Mouse (Mus musculus): ENCODE measurements around the gene Sspn.

Sspn gene

DNA sequence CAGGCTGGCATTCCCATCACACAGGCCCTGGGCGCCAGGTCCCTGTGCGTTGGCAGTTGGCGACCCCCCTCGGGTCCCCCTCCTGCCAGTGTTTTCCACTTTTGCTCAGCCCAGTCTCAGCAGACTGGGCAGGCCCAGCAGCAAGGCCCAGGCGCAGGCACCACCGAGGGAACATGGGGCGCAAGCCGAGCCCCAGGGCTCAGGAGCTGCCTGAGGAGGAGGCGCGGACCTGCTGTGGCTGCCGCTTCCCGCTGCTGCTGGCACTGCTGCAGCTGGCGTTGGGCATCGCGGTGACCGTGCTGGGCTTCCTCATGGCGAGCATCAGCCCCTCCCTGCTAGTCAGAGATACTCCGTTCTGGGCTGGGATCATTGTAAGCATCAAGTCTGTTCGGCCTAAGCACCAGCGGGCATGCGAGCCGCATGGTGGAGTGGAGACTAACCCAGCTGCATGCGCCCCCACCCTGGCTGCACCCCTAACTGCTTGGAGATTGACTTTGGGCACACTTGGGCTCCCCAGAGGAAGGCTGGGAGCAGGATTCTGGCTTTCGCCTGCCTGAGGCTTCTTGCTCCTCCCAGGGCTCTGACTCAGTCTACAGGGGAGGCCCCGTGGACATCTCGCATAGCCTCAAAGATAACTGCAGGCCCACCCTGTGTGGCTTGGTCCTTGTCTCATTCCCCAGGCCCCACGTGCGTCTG, 2.7 kb downstream of the Sspn start:
- DNase-seq (ENCODE audit: low spot score in 2 of 2), result peak; percentile 68 to 75

DNA sequence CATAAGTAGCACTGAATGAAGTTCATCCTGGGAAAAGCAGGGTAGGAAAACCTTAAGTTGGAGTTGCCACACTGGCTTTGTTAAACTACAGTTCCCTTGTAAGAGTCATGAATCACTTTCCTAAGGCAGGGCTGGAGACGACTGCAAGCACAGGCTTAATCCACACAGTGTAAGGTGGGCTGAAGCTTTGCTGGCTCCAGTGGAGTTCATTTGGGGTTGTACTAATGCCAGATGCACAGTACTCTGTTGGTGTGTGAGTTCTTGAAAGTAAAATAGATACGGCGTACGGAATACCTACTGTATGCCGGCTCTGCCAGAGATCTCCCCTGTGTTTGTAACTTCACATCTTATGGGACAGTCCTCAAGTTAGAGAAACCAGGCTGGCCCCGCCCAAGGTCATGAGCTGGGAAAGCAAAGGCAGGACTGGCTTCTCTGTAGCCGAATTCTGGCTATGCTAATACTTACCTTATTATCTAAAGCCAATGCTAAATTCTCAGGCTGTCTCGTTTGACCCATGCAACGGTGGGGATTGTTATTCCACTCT, 3.3 kb downstream of the Sspn start:
- DNase-seq (ENCODE audit: low spot score in 2 of 2), result no peak

DNA sequence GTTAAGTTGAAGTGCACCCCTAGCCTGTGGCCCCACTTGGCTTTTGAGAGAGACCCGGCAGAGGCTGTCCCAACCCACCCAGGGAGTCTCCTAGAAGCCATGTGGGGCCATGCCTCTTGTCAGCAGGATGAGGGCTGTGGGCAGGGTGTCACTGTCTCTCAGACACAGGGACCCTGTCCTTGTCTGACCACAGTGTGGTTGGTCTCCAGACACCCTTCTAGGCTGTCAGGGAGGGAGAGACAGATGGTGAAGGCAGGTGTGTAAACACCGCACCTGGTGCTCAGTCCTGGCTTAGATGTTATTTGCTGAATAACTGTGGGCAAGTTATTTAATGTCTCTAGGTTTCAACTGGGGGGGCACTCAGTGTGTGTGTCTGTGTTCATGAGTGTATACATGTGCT, 4.5 kb downstream of the Sspn start:
- no peak for DNase-seq (ENCODE audit: low spot score in 2 of 2)

DNA sequence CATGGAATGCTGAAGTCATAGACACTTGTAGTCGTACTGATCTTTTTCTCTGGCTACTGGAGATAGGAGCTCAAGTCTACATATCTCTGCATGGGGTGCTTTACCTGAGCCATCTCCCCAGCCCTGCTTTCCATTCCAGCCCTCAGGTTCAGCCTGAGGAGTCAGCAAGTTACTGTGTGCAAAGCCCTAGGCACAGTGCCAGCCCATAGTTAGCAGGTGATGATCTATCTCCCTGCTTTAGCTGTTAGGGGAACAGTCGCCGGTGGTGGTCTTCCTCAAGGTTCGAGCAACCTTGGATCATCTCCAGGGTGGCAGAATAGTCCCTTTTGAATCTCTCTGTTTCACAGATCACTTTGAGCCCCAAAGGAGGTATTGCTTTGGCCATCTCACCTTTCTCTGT, 5.1 kb downstream of the Sspn start:
- no peak for DNase-seq (ENCODE audit: low spot score in 2 of 2)

DNA sequence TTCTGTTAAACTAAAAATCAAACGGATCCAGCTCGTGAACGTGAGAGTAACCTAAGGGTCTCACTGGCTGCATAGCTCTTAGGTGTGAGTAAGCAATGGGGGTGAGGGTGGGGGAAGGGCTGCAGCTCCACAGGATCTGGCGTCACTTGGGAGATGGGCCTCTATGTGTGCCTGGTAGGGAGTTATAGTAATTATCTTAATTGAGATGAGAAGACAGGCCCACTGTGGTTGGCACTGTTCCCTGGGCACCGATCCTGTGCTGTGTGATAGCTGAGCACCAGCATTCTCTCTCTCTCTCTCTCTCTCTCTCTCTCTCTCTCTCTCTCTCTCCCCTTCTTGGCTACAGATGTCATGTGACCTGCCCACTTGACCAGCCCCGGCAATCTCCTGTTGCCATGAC, 9.4 kb downstream of the Sspn start:
- DNase-seq (ENCODE audit: low spot score in 2 of 2), result no peak

DNA sequence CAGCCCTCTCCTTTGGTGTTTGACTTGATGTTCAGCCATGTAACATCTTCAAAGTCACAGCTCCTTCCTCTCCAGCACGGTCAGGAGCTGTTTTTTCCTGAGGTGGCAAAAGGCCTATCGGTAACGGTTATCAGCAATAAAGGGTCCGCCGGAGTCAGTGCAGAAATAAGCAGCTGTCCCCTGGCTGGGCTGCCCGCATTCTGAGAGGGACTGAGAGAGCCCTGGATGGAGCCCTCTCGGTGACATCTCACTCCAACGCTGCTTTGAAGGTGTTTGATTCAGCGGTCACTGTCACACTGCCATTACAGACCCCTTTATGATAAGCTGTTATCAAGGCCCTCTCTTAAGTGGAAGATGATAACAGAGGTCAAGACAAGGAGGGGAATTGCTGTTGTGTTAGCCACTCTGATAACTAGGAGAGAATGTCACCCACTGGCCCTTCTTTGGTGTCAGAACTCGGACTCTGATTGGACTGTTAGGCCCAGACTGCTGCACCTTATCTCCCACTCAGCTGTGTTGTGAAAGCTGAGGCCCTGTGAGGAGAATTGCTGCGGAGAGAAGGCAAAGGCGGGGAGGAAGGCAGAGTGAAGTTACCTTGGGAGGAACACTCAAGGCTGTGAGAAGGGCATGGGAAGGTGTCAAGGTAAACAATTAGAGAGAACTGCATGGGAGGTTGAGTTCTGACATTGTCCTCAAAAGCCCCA, 11.0 kb downstream of the Sspn start:
- no peak for DNase-seq (ENCODE audit: low spot score in 2 of 2)

DNA sequence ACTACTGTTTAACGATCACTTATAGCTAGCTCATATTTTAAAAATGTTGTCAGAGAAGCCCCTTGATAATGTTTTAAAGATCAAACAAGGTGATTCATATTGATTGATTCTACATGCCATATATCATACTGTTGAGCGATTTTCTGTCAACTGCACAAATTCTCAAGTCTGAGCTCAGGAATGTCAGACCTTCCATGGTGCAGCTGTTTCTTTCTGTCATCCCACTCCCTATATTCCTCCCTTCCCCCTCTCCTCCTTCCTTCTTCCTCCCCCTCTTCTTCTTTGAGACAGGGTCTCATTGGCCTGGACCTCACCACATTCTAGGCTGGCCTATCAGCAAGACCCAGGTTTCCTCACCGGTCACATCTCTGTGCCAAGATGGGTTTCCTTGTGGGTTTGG, 12.0 kb downstream of the Sspn start:
- no peak for DNase-seq (ENCODE audit: low spot score in 2 of 2)

DNA sequence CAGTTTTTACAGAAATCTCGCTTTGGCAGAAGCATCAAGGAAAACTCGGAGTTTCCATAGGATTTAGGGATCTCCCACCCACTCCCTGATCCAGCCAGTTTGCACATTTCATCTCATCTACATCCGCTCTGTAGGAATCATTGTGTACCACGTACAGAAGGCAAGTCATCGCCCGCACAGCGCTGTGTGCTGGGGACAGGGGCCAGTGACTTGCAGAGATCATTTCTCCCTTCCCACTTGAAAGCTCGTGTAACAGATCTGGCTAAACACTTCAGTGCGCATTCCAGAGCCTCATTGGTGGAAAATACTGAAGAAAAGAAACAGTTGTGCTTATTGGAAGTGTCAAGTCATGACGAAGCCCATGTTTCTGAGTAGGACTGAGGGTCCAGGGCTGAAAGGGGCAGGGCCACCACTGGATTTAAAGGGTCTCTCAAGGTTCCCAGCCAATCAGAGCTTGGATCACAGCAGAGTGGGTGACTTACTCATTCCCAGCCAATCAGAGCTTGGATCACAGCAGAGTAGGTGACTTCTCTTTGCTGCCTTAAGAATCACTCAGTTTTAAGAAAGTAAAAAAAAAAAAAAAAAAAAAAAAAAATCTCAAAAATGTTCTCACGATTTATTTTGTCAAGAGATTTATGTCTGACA, 14.4 kb downstream of the Sspn start:
- DNase-seq (ENCODE audit: low spot score in 2 of 2), result no peak

DNA sequence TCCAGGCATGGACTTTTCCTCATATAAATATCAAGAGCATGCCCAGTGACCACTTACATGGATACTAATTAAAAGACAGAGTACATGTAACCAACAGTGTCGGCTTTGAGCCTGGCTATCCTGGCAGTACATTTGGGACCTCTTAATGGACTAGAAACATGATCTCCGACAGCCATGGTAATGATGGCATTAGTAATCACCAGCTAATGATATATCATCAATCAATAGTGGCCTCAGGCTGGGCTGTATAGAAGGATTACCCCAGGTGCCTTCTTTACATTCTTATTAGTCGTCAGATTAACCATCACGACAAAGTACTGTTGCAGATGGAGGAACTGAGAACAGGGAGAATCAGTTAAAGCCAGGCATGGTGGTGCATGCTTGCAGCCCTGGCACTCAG, 17.6 kb downstream of the Sspn start:
- DNase-seq (ENCODE audit: low spot score in 2 of 2), result no peak

DNA sequence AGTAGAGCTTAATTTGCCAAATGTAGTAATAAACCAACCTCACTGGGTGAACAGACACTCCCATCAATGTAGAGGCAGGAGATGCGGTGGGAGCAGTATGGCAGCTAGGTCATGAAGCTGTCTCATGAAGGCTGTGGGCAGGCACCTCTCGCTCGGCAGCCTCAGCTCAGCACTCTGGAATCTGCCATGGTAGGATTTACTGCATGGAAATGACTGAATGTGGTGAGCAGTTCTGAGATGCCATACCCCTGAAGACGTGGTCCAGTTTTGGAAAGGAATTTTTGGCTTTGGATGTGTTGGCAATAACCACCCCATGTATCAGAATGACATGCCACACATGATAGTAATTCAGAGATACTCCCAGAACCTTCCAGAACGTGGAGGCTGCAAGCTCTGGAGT, 19.2 kb downstream of the Sspn start:
- no peak for DNase-seq (ENCODE audit: low spot score in 2 of 2)

DNA sequence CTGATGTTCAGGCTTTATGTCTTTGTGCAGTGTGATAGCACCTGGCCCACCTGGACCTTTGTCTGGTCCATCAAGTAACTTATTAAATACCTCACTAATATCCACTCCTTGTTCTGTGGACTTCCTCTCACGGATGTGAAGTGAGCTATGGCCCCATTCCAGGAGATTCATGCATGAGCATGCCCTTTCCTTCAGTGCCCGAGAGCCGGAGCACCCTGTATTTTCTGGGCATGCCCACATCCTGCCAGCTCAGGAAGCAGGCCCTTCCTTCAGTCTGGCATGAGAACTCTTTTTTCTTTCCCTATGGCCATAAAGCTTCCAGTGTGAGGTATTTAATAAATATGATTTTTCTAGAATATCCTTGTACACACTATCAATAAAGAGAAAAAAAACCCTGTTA, 21.2 kb downstream of the Sspn start:
- DNase-seq (ENCODE audit: low spot score in 2 of 2), result peak in 1 of 2 experiments; percentile 29

DNA sequence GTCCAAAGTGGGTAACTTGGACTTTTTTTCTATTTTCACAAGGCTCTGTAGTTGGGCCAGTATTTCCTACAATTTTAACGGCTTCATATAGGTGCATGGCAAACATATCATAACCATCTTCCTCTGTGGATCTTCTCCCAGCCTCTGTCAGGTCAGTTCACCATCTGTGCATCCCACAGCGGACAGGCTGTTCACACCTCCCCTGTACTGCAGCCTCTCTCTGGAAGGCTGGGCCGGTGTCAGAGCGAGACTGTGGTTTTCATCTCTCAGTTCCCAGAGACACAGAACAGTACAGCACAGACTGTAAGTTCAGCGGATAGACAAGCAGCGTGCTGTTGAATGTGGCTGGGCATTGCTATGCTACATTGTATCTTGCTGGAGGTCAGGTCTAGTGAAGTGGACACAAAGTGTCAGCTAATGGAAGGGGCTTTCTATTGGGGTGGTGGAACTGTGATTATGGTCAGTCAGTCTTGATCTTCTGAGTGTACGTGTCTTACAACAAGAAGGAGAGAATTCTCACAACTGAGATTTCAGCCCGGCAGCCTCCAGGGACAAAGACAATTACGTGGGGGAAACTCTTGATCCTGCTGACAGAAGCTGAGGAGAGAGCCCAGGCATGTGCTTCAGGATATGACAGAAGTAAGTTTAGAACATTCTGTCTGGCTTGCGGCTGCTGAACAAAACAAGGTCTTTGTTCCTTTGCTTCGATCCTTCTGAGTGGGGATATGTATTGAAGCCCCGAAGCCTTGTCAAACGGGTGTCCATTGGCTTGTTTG, 21.9 kb downstream of the Sspn start:
- DNase-seq (ENCODE audit: low spot score in 2 of 2), result no peak

DNA sequence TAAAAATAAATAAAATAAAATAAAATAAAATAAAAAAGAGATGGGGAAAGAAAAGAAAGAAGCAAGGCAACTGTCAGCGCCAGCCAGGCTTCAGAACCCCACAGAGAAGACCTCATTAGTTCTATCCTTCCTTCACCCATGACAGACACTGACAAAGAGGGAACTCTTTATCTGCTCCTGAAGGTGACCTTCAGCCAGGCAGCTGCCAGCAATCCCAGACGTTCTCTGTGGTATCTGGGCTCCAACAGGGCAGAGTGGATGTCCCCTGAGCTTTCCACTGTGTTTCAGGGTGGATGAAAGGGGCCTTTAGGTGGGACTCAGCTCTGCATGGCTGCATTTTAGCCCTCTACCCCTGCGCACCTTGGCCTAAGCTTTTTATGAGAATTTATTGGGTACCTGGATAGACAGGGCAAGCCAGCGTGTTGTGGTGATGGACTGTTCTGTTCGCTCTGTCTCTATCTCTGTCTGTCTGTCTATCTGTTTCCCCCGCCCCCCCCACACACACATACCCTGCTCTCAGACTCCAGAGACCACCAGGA, 26.1 kb downstream of the Sspn start:
- DNase-seq (ENCODE audit: low spot score in 2 of 2), result no peak

DNA sequence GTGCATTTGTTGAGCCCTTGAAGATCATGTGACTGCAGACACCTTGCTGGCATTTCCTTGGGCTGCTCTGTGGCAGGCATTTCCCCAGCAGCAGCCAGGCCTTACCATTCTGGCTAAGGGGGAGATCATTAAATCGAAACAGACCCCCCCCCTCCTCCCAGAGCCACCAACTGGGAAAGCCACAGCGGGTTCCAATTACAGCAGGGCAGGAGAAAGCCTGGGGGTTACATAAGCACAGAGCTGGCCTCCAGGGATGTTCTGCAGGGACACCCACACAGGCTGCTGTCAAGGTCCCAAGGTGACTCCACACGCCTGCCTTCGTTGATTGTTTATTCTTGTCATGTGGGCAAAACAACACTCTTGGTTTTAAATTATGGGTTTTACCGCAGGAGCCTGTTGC, 26.6 kb downstream of the Sspn start:
- DNase-seq (ENCODE audit: low spot score in 2 of 2), result no peak

DNA sequence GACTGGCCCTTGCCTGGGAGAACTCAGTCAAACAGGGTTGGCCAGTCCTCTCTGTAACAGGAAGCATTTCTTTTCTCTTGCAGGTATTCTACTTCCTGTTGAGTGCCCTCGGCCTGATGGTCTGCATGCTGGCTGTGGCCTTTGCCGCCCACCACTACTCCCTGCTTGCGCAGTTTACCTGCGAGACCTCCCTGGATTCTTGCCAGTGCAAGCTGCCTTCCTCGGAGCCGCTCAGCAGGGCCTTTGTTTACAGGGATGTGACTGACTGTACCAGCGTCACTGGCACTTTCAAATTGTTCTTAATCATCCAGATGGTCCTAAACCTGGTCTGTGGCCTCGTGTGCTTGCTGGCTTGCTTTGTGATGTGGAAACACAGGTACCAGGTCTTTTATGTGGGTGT, 29.6 kb downstream of the Sspn start:
- no peak for DNase-seq (ENCODE audit: low spot score in 2 of 2)

DNA sequence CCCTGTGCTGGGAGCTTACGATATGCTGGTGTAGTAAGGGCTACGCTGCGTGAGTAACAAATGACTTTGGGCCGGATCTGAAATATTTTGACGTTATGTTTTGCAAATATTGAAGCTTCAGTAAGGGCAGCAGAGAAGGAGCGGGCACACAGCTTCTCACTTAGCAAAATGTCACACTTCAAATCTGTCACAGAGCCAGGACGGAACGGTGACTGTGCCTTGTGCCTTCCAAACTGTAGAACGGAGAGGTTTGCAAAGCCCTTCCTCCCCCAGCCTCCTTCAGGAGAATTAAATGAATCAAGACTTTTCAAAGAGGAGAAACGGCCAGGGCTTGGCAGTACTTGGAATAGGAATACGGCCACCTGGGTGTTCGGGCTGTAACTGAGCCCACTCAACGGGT, 32.5 kb downstream of the Sspn start:
- no peak for DNase-seq (ENCODE audit: low spot score in 2 of 2)

DNA sequence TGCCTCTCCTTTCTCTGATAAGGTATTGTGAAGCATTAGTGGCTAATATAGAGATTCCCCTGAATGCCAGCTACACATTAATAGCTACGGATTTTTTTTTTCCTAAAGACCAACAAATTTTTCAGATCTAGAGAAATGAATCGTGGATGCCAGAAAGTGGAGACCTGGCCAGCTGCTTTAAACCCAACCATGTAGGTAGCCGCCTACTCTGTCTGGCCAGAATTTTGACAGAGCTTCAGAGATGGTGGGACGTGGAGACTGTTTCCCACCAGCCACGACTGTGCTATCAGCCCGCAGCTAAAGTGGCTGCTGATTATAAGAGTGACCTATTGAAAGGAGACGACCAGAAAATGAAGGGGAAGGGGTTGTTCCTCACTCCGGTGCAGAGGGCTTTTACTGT, 36.3 kb downstream of the Sspn start:
- no peak for DNase-seq (ENCODE audit: low spot score in 2 of 2)

DNA sequence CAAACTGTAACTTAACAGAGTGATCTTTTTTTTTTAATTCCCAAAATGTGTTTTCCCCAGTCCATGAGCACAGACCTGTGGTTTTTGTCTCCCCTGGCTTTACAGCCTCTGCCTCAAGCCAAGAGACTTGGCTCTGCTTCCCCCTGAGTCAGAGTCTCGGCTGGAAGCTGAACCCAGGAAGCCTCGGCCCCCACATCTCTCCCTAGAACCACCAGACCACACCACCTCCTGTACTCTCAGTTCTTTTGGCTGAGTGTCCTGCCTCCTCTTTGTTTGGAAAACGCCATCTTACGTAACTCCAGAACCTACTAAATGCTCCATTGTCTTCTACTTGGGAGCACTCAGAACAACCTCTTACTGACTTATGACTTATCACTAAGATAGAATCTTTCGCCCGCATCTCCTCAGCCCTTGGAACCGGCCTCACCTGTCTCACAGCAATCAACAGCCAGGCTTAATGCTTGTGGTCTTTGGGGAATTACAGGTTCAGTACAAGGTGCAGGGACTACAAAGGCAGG, 36.9 kb downstream of the Sspn start:
- DNase-seq (ENCODE audit: low spot score in 2 of 2), result peak in 1 of 2 experiments; percentile 71

DNA sequence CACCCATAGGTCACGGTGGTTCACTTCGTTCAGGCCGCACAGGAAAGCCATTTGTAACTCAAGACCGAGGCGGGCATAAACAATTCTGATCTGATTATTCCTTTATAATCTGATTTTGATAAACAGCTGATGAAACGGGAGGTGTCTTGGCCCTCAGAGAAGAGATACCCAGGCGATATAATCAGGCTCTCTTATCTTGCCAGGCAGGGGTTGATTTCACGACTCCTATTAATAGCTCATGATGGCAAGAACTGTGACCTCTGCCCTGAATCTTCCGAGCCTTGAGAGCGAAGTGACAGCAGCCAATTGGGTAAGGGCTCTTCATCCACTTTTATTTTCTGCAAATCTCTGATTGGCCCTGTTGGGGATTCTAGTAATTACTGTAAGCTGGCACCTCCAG, 37.4 kb downstream of the Sspn start:
- DNase-seq (ENCODE audit: low spot score in 2 of 2), result no peak

DNA sequence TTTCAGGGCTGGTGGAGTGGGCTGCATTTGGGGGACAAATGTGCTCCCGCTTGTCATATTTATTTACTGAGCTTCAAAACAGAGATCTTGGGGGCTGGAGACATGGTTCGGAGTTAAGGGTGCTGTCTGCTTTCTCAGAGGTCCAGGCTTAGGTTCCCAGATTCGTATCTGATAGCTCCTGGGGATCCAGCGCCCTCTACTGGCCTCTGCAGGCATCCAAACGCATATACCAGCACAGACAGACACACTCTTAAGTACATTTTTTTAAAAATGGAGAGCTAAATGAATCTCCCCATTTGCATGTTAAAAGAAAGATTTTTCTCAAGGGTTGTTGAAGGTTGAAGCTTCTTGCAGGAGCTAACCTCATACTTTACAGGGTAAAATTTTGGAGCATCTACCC, 38.1 kb downstream of the Sspn start:
- DNase-seq (ENCODE audit: low spot score in 2 of 2), result no peak

DNA sequence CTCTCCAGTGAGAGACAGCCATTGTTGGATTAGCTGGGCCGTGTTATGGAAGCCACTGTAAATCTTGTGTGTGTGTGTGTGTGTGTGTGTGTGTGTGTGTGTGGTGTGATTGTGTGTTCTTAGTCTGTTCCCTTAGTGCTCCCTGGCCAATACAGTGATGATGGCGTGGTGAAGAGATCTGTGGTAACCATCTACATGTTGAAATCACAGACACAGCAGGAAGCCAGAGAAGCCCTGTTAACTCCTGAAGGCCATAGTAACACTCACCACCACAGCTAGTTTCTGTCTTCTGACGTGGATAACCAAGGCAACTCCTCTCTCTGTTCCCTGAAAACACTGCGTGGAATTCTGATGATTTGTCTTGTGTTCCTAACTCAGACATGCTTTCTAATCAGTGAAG, 40.7 kb downstream of the Sspn start:
- no peak for DNase-seq (ENCODE audit: low spot score in 2 of 2)

DNA sequence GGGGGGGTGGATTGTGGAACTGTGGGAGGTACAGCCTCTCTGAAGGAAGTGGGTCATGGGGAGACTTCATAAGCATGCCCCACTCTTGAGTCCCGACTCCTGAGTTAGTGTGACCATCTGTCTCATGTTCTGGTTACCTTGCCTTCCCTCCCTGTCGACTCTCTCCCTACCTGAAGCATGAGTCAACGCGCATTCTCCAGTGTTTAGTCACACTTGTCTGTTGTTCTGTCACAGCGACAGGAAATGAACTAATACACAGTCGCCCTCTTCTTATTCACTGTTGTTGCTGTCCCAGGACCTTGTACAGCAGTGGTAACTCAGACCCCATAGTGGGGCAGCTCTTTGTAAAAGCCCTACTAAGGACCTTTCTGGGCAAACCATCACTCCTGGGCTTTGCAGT, 41.4 kb downstream of the Sspn start:
- peak in 1 of 2 experiments; percentile 15 for DNase-seq (ENCODE audit: low spot score in 2 of 2)
